Mouse (Mus musculus): ENCODE results near the gene Ptpn18. TPM values are rescaled to one million over a fixed set of nuclear protein-coding genes. Genes with fewer than 3 reads are reported as not detected.
A peak's percentile ranks its signal among the peaks of the same experiment; 100 is the strongest.
"Not testable (repeated sequence)": the region's sequence is repeated elsewhere in the genome, so short reads cannot be mapped to it uniquely, and the experiment has no call there.

Gene Ptpn18
- total RNA-seq (2021), result 1 to 10 TPM; 3.5 to 6.1 TPM

DNA sequence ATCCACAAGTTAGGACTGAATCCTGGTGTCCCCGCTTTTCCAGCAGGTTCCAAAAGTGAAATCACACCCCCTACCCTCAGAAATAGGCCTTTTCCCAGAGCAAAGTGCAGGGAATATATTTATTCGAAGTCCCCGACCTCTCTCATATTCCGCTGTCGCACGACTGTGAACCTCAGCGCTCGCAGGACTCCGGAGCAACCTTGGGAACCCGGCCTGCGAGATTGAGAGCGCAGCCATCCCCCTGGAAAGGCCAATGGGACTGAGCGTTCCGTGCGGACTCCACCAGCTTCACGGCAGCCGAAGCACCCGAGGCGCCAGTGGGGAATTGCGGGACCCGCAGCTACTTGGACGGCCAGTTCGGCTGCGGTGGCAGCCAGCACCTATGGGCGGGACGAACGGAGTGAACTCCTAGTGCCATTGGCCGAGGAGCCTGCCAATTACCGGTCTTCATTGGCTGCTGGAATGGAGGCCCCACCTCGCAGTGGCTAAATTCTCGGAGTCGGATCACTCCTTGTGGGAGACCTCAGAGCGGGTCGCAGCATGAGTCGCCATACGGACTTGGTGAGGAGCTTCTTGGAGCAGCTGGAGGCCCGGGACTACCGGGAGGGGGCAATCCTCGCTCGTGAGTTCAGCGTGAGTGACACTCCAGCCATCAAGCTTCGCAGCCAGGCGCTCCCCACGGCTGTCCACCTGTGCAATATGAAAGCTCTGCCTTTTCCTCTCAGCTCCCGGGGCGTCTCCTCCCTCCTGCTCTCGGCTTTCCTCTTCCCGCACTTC lies at the start of gene Ptpn18:
Gene Ptpn18 (plus strand): TSS at position 479 of the 777 bp plus-strand sequence.
- intact Hi-C loops (cut with DNase I), result no loop called here
- DNase-seq (ENCODE audit: low spot score in 2 of 2), result peak; percentile 84 to 87

DNA sequence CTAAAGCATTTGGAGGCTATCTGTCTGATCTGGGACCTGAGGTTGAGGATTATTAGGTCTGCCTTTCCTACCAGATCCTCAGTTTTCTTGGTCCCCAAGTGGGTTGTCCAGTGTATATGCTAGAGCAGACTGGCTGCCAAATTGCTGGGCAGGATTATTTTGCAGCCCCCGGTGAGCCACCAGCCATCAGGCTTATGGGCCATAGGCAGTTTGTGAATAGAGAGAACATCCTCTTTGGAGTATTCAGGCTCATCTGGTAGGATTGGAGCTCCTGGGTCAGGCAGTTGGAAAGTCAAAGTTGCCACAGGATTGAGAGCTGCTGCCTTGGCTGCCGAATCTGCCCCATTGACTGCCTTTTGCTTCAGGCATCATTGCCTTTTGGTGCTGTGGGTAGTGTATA lies 31.1 kb upstream of the Ptpn18 start:
- intact Hi-C loops (cut with DNase I), result no loop called here
- DNase-seq (ENCODE audit: low spot score in 2 of 2), result no peak

- intact Hi-C loops (cut with DNase I), result no loop called here
- DNase-seq (ENCODE audit: low spot score in 2 of 2), result no peak
Measured at GRCm38 (mm10) chr1:34429281-34429680, 30.3 kb upstream of the Ptpn18 start.

DNA sequence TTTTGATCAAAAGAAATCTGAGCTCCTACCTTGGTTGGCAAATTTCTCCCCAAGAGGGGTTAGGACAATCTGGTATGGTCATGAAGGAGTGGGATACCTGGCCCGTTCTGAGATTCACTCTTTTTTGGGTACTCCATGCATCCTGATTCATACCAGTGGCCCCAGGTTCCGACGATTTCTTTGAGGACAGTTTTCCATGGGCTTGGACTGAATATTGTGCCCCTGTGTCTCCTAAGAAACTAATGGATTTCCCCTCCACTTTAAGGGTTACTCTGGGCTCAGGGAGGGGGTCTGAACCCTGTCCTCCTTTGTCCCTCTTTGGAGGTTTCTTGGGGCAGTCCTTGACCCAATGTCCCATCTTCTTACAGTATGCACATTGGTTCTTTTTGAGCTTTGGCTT lies 28.6 kb upstream of the Ptpn18 start:
- intact Hi-C loops (cut with DNase I), result loop anchor here (10.0 kb wide), 2 partner anchors 136 to 216 kb away; no protein-coding TSS in a partner anchor
- DNase-seq (ENCODE audit: low spot score in 2 of 2), result no peak

GRCm38 (mm10) chr1:34431431-34431830 lies 28.1 kb upstream of the Ptpn18 start:
- intact Hi-C loops (cut with DNase I), result loop anchor here (10.0 kb wide), 2 partner anchors 137 to 217 kb away; no protein-coding TSS in a partner anchor
- no peak for DNase-seq (ENCODE audit: low spot score in 2 of 2)

DNA sequence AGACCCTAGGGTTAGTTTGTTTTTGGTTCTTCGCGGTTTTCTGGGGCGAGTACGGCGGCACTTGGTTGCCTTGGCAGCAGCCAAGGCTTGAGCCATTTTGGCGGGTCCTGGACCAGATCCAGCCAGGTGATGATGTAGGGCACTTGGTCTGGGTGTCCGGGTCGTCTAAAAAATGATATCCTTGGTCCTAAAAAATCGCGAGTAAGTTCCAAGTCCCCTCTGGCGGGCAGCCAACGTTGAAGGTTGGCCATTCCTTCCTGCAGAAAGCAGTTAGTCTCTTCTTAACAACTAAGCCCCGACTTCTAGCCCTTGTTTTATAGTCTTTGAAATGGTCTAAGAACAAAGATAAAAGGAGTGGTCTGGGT lies 27.2 kb upstream of the Ptpn18 start:
- intact Hi-C loops (cut with DNase I), result loop anchor here (10.0 kb wide), 2 partner anchors 138 to 218 kb away; no protein-coding TSS in a partner anchor
- DNase-seq (ENCODE audit: low spot score in 2 of 2), result no peak

DNA sequence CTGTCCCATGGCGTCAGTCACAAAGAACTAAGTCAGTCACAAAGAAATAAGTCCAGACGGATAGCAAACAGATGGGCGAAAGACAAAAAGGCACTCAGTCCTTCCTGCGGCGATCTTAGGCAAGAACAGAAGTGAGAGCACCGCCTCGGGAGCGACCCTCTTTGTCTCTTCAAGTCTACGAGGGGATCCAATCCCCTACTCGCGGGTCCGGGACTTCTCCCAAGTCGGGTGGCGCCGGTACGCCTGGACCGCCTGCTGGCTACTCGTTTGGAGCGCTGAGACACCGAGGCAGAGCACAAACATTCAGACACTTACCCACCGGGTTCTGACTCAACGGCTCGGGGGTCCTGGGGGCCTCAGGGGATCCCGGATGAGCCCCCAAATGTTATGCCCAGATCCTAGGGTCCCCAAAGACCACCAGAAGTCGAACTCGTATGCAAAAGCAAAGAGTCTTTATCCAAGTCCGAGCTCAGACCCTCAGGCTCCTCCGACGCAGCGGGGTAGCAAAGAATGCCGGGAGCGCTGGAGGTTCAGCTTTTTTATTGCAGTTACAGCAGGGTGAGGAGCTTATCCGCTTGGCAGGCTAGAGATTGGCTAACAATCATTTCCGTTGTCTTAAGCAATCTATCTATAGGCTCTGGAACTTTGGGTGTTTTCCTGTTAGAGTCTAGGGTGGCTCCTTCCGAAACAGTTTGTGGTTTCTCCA lies 26.6 kb upstream of the Ptpn18 start:
- intact Hi-C loops (cut with DNase I), result loop anchor here (10.0 kb wide), 2 partner anchors 138 to 218 kb away; no protein-coding TSS in a partner anchor

DNA sequence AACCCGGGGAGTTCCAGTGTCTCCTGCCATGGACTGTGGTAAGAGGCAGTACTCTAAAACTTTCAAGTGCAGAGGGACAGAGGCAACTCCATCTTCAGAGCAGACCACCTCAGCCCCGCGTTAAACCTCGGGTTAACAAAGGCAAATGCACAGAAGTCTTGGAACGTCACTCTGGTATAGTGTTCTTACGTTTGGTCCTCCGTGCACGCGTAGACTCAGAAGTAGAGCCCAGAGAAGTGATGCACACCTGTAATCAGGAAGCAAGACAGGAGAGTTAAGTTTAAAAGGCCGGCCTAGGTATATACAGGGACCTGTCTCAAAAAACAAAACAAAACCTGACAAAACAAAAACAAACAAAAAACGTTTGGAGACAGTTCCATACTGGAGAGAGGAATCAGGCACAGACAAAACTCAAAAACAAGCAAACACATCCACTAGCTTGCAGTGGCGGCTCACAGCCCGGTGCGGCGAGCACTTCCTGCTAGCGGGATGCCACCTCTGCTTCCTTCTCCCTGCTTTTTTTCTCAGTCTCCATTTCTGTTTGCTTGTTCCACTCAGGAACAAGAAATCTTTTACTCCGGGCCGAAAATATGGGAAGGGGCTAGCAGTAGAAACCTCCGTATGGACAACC lies 25.6 kb upstream of the Ptpn18 start:
- DNase-seq (ENCODE audit: low spot score in 2 of 2), result peak in 1 of 2 experiments; percentile 20
- intact Hi-C loops (cut with DNase I), result loop anchor here (10.0 kb wide), 2 partner anchors 139 to 219 kb away; no protein-coding TSS in a partner anchor

More for the DNA sequence above, 26.6 kb upstream of the Ptpn18 start:
- peak; percentile 38 to 48 for DNase-seq (ENCODE audit: low spot score in 2 of 2)

DNA sequence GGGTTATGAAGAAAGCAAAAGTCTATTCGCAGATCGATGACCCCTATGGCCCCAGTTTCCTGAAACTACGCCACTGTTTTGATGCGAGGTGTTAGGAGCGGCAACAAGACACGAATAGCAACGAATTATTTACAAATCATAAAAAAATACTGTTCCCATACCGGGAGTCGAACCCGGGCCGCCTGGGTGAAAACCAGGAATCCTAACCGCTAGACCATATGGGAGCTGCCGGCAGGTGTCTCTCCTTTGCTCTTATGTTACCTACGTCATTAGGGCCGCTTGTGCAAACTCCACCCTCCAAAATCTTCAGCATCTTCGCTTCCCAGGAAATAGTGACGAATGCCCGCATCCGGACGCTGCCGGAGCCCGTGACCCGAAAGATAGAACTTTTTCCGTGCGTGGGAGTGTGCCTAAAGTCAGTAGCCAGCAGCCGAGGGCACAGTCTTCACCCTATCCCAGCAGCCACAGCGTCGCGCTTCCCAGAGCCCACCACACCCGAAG lies 24.9 kb upstream of the Ptpn18 start:
- peak; percentile 92 for DNase-seq (ENCODE audit: low spot score in 2 of 2)
- intact Hi-C loops (cut with DNase I), result loop anchor here (10.0 kb wide), 2 partner anchors 140 to 220 kb away; no protein-coding TSS in a partner anchor

DNA sequence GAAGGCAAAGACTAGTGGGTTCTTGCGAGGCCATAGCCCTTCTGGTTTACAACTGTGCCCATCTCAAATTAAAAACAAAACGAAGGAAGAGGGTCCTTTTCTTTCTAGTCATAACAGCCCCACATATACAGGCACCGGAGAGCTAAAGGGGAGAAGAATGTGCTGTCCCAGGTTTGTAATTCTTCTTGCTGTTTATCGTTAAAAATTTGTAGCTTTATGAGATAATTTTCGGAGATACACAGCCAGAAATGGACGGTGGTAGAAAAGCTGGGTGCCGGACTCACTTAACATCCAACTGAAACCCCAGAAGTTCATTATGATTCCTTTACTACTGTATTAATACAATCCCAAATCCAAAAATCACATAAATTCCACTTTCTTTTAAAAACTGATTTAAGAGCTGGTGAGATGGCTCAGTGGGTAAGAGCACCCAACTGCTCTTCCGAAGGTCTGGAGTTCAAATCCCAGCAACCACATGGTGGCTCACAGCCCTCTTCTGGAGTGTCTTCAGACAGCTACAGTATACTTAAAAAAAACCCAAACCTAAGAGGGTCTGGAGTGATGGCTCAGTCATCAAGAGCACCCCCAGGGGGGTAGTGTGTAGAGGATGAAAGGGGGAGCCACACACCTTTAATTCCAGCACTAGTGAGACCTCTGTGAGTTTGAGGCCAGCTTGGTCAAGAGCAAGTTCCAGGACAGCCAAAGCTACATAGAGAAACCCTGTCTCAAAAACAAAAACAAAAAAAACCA lies 24.0 kb upstream of the Ptpn18 start:
- no peak for DNase-seq (ENCODE audit: low spot score in 2 of 2)
- intact Hi-C loops (cut with DNase I), result loop anchor here (10.0 kb wide), 2 partner anchors 141 to 221 kb away; no protein-coding TSS in a partner anchor

DNA sequence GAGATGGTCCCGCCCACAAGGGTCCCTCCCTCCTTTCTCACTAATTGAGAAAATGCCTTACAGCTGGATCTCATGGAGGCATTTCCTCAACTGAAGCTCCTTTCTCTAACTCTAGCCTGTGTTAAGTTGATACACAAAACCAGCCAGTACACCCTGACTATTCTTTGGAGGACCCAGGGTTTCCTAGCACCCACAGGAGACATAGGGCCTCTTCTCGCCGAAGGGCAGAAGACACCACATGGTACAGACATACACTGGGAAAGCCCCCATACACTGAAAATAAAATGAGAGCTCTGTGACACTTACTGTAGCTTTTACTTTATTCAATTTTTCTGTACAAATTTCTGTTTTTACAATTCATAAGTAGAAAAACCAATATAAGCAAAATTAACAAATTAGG lies 23.2 kb upstream of the Ptpn18 start:
- DNase-seq (ENCODE audit: low spot score in 2 of 2), result no peak
- intact Hi-C loops (cut with DNase I), result loop anchor here (10.0 kb wide), 2 partner anchors 142 to 222 kb away; no protein-coding TSS in a partner anchor

- intact Hi-C loops (cut with DNase I), result loop anchor here (10.0 kb wide), 2 partner anchors 143 to 223 kb away; no protein-coding TSS in a partner anchor
- not testable (repeated sequence) for DNase-seq (ENCODE audit: low spot score in 2 of 2)
Measured at GRCm38 (mm10) chr1:34437366-34437765, 22.2 kb upstream of the Ptpn18 start.

GRCm38 (mm10) chr1:34438381-34439051 lies 21.0 kb upstream of the Ptpn18 start:
- no peak for DNase-seq (ENCODE audit: low spot score in 2 of 2)
- intact Hi-C loops (cut with DNase I), result loop anchor here (10.0 kb wide), 2 partner anchors 144 to 224 kb away; no protein-coding TSS in a partner anchor

DNA sequence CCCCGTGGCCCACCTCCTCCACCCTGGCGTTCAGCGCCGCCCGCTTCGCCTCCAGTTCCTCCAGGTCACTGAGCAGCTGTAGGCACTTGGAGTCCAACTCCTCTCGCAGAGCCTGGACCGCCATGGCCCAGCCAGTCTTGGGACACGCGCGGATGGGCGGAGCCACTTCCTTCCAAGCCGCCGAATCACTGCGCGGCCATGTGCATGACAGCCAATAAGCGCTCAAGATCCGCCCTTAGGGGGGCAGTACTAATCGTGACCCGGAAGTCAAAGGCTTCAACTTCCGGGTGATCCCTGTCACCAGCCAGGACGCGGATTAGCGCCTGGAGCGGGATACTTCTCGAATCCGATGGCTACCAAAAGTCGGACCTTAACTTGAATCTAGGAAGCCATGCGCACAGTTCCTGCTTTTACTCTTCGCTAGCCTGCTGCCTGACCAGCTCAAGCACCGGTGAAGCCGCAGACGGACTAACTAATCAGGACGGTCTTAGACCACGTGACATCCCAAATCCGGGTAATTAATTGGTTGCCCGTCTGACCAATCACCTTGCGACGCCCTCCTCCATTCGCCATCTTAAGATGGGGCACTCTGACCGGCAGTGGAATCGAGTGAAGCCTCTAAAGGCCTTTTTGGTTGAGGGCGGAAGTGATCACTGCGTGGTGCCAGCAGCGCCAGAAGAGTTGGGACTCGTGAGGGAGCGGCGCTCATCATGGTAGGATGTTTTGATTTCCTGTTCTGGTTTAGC lies 20.2 kb upstream of the Ptpn18 start, which contains the start of the genes Ccdc115 and Imp4:
Gene Ccdc115 (minus strand): TSS at position 458 of the 746 bp plus-strand sequence.
Gene Imp4 (plus strand): TSS at position 637 of the 746 bp plus-strand sequence.
- DNase-seq (ENCODE audit: low spot score in 2 of 2), result peak; percentile 94
- intact Hi-C loops (cut with DNase I), result loop anchor here (10.0 kb wide), 2 partner anchors 145 to 225 kb away; no protein-coding TSS in a partner anchor

- DNase-seq (ENCODE audit: low spot score in 2 of 2), result no peak
- intact Hi-C loops (cut with DNase I), result loop anchor here (10.0 kb wide), 2 partner anchors 145 to 225 kb away; no protein-coding TSS in a partner anchor
Measured at GRCm38 (mm10) chr1:34439961-34440630, 19.5 kb upstream of the Ptpn18 start.

- intact Hi-C loops (cut with DNase I), result no loop called here
Measured at GRCm38 (mm10) chr1:34443124-34443523, 16.4 kb upstream of the Ptpn18 start.

GRCm38 (mm10) chr1:34458431-34458830 lies 1.1 kb upstream of the Ptpn18 start:
- intact Hi-C loops (cut with DNase I), result no loop called here
- DNase-seq (ENCODE audit: low spot score in 2 of 2), result no peak

More at GRCm38 (mm10) chr1:34443124-34443523, 16.4 kb upstream of the Ptpn18 start:
- DNase-seq (ENCODE audit: low spot score in 2 of 2), result no peak
